Mouse (Mus musculus) cerebellum, postnatal 4 days (tissue): Measurements from ENCODE around the gene Zan.

Experiments
- DNase-seq, 2 experiments: peaks; one replicate each; pipeline ENCODE4 v3.0.0; 2022; ENCODE audit warnings: low spot score in 2 of 2, mixed read lengths in 1 of 2

Zan gene

GRCm38 (mm10) chr5:137351394-137351793 is 125.5 kb downstream of the Zan start:
- DNase-seq: no peak

- DNase-seq: no peak
Measured at GRCm38 (mm10) chr5:137351058-137351380, 125.8 kb downstream of the Zan start.

- DNase-seq: no peak
Measured at GRCm38 (mm10) chr5:137350205-137351057, 126.4 kb downstream of the Zan start.

- peak; percentile 47 to 67 for DNase-seq
Measured at GRCm38 (mm10) chr5:137349384-137350204, 127.3 kb downstream of the Zan start, which contains the start of gene Ephb4. Gene Ephb4, plus strand, starts transcription at chr5:137350109.

GRCm38 (mm10) chr5:137348482-137349383 is 128.1 kb downstream of the Zan start:
- no peak for DNase-seq

GRCm38 (mm10) chr5:137347856-137348255 is 129.0 kb downstream of the Zan start:
- DNase-seq: no peak

GRCm38 (mm10) chr5:137346983-137347382 is 129.9 kb downstream of the Zan start:
- DNase-seq: no peak

GRCm38 (mm10) chr5:137346388-137346787 is 130.5 kb downstream of the Zan start:
- no peak for DNase-seq

- no peak for DNase-seq
Measured at GRCm38 (mm10) chr5:137345821-137346220, 131.0 kb downstream of the Zan start.

- DNase-seq: no peak
Measured at GRCm38 (mm10) chr5:137343869-137344268, 133.0 kb downstream of the Zan start.

- no peak for DNase-seq
Measured at GRCm38 (mm10) chr5:137343412-137343811, 133.5 kb downstream of the Zan start.

GRCm38 (mm10) chr5:137342407-137343012 is 134.4 kb downstream of the Zan start:
- no peak for DNase-seq

- DNase-seq: no peak
Measured at GRCm38 (mm10) chr5:137340222-137340621, 136.6 kb downstream of the Zan start.

- peak in 1 of 2 experiments; percentile 32 for DNase-seq
Measured at GRCm38 (mm10) chr5:137339290-137339979, 137.4 kb downstream of the Zan start.

GRCm38 (mm10) chr5:137338663-137339289 is 138.1 kb downstream of the Zan start:
- DNase-seq: peak in 1 of 2 experiments; percentile 44

GRCm38 (mm10) chr5:137338256-137338655 is 138.6 kb downstream of the Zan start:
- DNase-seq: peak; percentile 70 to 87

GRCm38 (mm10) chr5:137337190-137337589 is 139.7 kb downstream of the Zan start:
- DNase-seq: no peak

GRCm38 (mm10) chr5:137335066-137335465 is 141.8 kb downstream of the Zan start:
- no peak for DNase-seq

GRCm38 (mm10) chr5:137334317-137334716 is 142.5 kb downstream of the Zan start:
- DNase-seq: no peak

GRCm38 (mm10) chr5:137333512-137334174 is 143.2 kb downstream of the Zan start, which contains the start of gene Slc12a9:
Gene Slc12a9, minus strand, starts transcription at chr5:137333597.
- peak; percentile 76 to 93 for DNase-seq
